Mouse (Mus musculus) kidney, embryonic 14.5 days (tissue): ENCODE measurements around the gene Adamtsl1. TPM values are rescaled to one million over a fixed set of nuclear protein-coding genes. Genes with fewer than 3 reads are reported as not detected.

ENCODE experiments used
- ATAC-seq: fragments of 200-750 bp; cut with Nextera tagmentation; 2 replicates; pipeline ENCODE4 v1.8.0; 2017; ENCODE audit warnings: moderate number of reproducible peaks, mild to moderate bottlenecking, moderate TSS enrichment, moderate library complexity; ENCODE audit not compliant: low FRiP score, low TSS enrichment
- H3K27ac ChIP-seq: fragments of 300-500 bp; sonication (generic); 2 replicates; pipeline ENCODE4 v1.5.1; 2014; ENCODE audit warnings: low read depth, mild to moderate bottlenecking, low read length, moderate library complexity, mixed read lengths
- H3K27me3 ChIP-seq: fragments of 300-500 bp; sonication (generic); 2 replicates; pipeline ENCODE4 v1.6.1; 2014; ENCODE audit warnings: mild to moderate bottlenecking, low read length; ENCODE audit not compliant: control insufficient read depth, insufficient read depth
- H3K36me3 ChIP-seq: fragments of 300-500 bp; sonication (generic); 2 replicates; pipeline ENCODE4 v1.6.1; 2014; ENCODE audit warnings: low read length, mixed read lengths; ENCODE audit not compliant: control insufficient read depth, insufficient read depth
- H3K4me1 ChIP-seq: fragments of 300-500 bp; sonication (generic); 2 replicates; pipeline ENCODE4 v1.6.1; 2014; ENCODE audit warnings: low read length, mixed read lengths; ENCODE audit not compliant: control insufficient read depth, insufficient read depth
- H3K4me2 ChIP-seq: fragments of 300-500 bp; sonication (generic); replicated peaks from 2 replicates; pipeline ENCODE4 v1.6.1; 2014; ENCODE audit warnings: low read depth, mild to moderate bottlenecking, low read length
- H3K4me3 ChIP-seq: fragments of 300-500 bp; sonication (generic); 2 replicates; pipeline ENCODE4 v1.5.1; 2014; ENCODE audit warnings: mild to moderate bottlenecking, low read length
- H3K9ac ChIP-seq: fragments of 300-500 bp; sonication (generic); 2 replicates; pipeline ENCODE4 v1.6.1; 2014; ENCODE audit warnings: low read depth, mild to moderate bottlenecking, low read length, moderate library complexity
- H3K9me3 ChIP-seq: fragments of 300-500 bp; sonication (generic); 2 replicates; pipeline ENCODE4 v1.6.1; 2016; ENCODE audit warnings: low read length; ENCODE audit not compliant: control insufficient read depth
- WGBS: fragments of 180-500 bp; shearing (Covaris S2); extraction: QIAGEN DNeasy Blood & Tissue Kit; methylation state at CpG from one replicate; pipeline ENCODE4 v1.1.7; 2014; 5-methylcytosine and 5-hydroxymethylcytosine counted together
- polyA plus RNA-seq: library from polyadenylated mRNA; unstranded; fragments of >200 nt; fragmentation: Nextera tagmentation; extraction: Ambion mirVana; gene quantifications from 2 replicates; pipeline ENCODE4 v1.2.1, GENCODE M21; 2014

Gene Adamtsl1
- polyA plus RNA-seq, 1 experiment from 2014 or later, result 15.6 TPM

- no peak overlapping the region for H3K4me3 ChIP-seq
- H3K4me2 ChIP-seq, result no peak overlapping the region
- no peaks in the 10 kb centered on the region for H3K9me3 ChIP-seq
- no peak overlapping the region for H3K9ac ChIP-seq
- H3K36me3 ChIP-seq, result no peaks in the 10 kb centered on the region
- no peaks in the 10 kb centered on the region for H3K4me1 ChIP-seq
- no peak overlapping the region for H3K27ac ChIP-seq
- H3K27me3 ChIP-seq, result no peaks in the 10 kb centered on the region
- ATAC-seq, result peak; percentile 89
- WGBS, result 4% methylated on average over 8 of the region's 8 CpGs
Measured at GRCm38 (mm10) chr4:85801805-85802204, 287.8 kb downstream of the Adamtsl1 start.

GRCm38 (mm10) chr4:85814418-85814817 is 300.4 kb downstream of the Adamtsl1 start:
- H3K4me3 ChIP-seq, result no peak overlapping the region
- H3K4me1 ChIP-seq, result no peaks in the 10 kb centered on the region
- WGBS, result 69% methylated on average over 3 of the region's 3 CpGs
- no peak overlapping the region for H3K9ac ChIP-seq
- H3K36me3 ChIP-seq, result no peaks in the 10 kb centered on the region
- no peaks in the 10 kb centered on the region for H3K27me3 ChIP-seq
- H3K9me3 ChIP-seq, result no peaks in the 10 kb centered on the region
- no peak overlapping the region for H3K27ac ChIP-seq
- no peak overlapping the region for H3K4me2 ChIP-seq
- no peak for ATAC-seq

GRCm38 (mm10) chr4:85818504-85818903 is 304.5 kb downstream of the Adamtsl1 start:
- no peak for ATAC-seq
- WGBS, result 76% methylated on average over 2 of the region's 2 CpGs
- no peak overlapping the region for H3K4me2 ChIP-seq

GRCm38 (mm10) chr4:85819169-85819568 is 305.2 kb downstream of the Adamtsl1 start:
- H3K36me3 ChIP-seq, result no peaks in the 10 kb centered on the region
- 82% methylated on average over 1 of the region's 1 CpGs for WGBS
- no peak overlapping the region for H3K27ac ChIP-seq
- ATAC-seq, result no peak
- no peaks in the 10 kb centered on the region for H3K27me3 ChIP-seq
- no peak overlapping the region for H3K9ac ChIP-seq
- H3K4me1 ChIP-seq, result no peaks in the 10 kb centered on the region
- no peaks in the 10 kb centered on the region for H3K9me3 ChIP-seq
- no peak overlapping the region for H3K4me3 ChIP-seq
- H3K4me2 ChIP-seq, result no peak overlapping the region

More at GRCm38 (mm10) chr4:85818504-85818903, 304.5 kb downstream of the Adamtsl1 start:
- no peaks in the 10 kb centered on the region for H3K36me3 ChIP-seq
- H3K4me3 ChIP-seq, result no peak overlapping the region
- no peak overlapping the region for H3K27ac ChIP-seq
- H3K9me3 ChIP-seq, result no peaks in the 10 kb centered on the region
- no peaks in the 10 kb centered on the region for H3K27me3 ChIP-seq
- H3K4me1 ChIP-seq, result no peaks in the 10 kb centered on the region
- H3K9ac ChIP-seq, result no peak overlapping the region

- 42% methylated on average over 1 of the region's 1 CpGs for WGBS
Measured at GRCm38 (mm10) chr4:85819921-85820320, 305.9 kb downstream of the Adamtsl1 start.

GRCm38 (mm10) chr4:85823952-85824704 is 310.2 kb downstream of the Adamtsl1 start:
- Histone ChIP-seq H3K4me3 (no peak overlapping the region), H3K27ac (no peak overlapping the region), H3K4me1 (no peaks in the 10 kb centered on the region), H3K36me3 (no peaks in the 10 kb centered on the region), H3K9me3 (no peaks in the 10 kb centered on the region), H3K4me2 (no peak overlapping the region), H3K9ac (no peak overlapping the region), H3K27me3 (no peaks in the 10 kb centered on the region)
- WGBS, result 61% methylated on average over 8 of the region's 8 CpGs
- no peak for ATAC-seq

More at GRCm38 (mm10) chr4:85819921-85820320, 305.9 kb downstream of the Adamtsl1 start:
- Histone ChIP-seq H3K4me2 (no peak overlapping the region), H3K27me3 (no peaks in the 10 kb centered on the region), H3K4me3 (no peak overlapping the region), H3K27ac (no peak overlapping the region), H3K4me1 (no peaks in the 10 kb centered on the region), H3K36me3 (no peaks in the 10 kb centered on the region), H3K9ac (no peak overlapping the region), H3K9me3 (no peaks in the 10 kb centered on the region)
- no peak for ATAC-seq

GRCm38 (mm10) chr4:85824705-85825085 is 310.7 kb downstream of the Adamtsl1 start:
- ATAC-seq, result no peak
- Histone ChIP-seq H3K27ac (no peak overlapping the region), H3K27me3 (no peaks in the 10 kb centered on the region), H3K4me3 (no peak overlapping the region), H3K9ac (no peak overlapping the region), H3K4me2 (no peak overlapping the region), H3K9me3 (no peaks in the 10 kb centered on the region), H3K4me1 (no peaks in the 10 kb centered on the region), H3K36me3 (no peaks in the 10 kb centered on the region)
- 73% methylated on average over 1 of the region's 1 CpGs for WGBS

- H3K9me3 ChIP-seq, result no peaks in the 10 kb centered on the region
- no peak overlapping the region for H3K4me2 ChIP-seq
- ATAC-seq, result no peak
- no peak overlapping the region for H3K9ac ChIP-seq
- H3K4me3 ChIP-seq, result no peak overlapping the region
- H3K36me3 ChIP-seq, result no peaks in the 10 kb centered on the region
- peaks cover 3% of the 10 kb centered on the region; the same call in 1 of the 2 replicates for H3K4me1 ChIP-seq
- H3K27me3 ChIP-seq, result no peaks in the 10 kb centered on the region
- no peak overlapping the region for H3K27ac ChIP-seq
Measured at GRCm38 (mm10) chr4:85837058-85837457, 323.1 kb downstream of the Adamtsl1 start.

GRCm38 (mm10) chr4:85837532-85837965 is 323.6 kb downstream of the Adamtsl1 start:
- WGBS, result 51% methylated on average over 5 of the region's 5 CpGs
- ATAC-seq, result no peak
- Histone ChIP-seq H3K4me3 (no peak overlapping the region), H3K4me1 (peaks cover 3% of the 10 kb centered on the region; the same call in 1 of the 2 replicates), H3K9me3 (no peaks in the 10 kb centered on the region), H3K9ac (no peak overlapping the region), H3K4me2 (no peak overlapping the region), H3K36me3 (no peaks in the 10 kb centered on the region), H3K27ac (no peak overlapping the region), H3K27me3 (no peaks in the 10 kb centered on the region)
